Mouse (Mus musculus) liver, adult 2 months (tissue): ENCODE data around the gene Mark2.

Experiments used
- CTCF ChIP-seq: fragments of 200-500 bp; IDR thresholded peaks from 2 replicates; pipeline ENCODE4 v1.5.1; 2011; ENCODE audit warnings: low read depth, low read length, control low read depth
- POLR2A ChIP-seq: fragments of 200-500 bp; IDR thresholded peaks from 2 replicates; pipeline ENCODE4 v1.6.1; 2011; ENCODE audit warnings: low read length, control low read depth; ENCODE audit not compliant: insufficient read depth; ENCODE audit errors: extremely low read depth

DNA sequence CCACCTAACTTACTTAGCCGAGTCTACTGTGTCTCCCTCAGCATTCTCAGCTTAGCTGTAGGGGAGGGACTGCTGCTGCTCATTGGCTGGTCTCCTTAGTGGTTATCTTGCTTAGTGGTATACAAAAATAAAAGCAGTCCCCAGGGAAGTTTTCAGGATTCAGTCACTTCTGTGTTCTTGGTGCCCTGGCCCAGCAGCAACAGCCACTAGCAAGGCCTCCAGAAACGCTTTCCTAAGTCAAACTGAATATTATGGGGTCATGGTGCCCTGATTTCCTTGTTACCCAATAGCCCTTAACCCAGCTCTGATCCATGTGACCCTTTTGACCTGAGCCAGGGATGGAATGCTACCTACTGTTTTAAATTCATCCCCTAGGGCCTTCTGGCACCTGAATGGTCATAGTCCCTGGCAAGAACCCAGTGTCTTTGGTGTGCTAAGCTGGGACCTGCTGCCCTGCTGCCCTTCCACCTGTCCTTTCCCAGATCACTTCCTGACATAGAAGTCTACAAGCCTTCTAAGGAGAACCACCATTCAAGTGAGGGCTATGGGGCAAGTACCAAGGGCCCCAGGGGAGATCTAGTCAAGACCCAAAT lies 31.8 kb downstream of the Mark2 start:
- no peak for TF ChIP-seq CTCF
- TF ChIP-seq POLR2A: no peak
